Mouse (Mus musculus) stomach, postnatal 0 days (tissue): ENCODE data around the gene Pgpep1. TPM values are rescaled to one million over a fixed set of nuclear protein-coding genes. Genes with fewer than 3 reads are reported as not detected.
A peak's percentile ranks its signal among the peaks of the same experiment; 100 is the strongest.

ENCODE experiments used
- ATAC-seq: fragments of 200-750 bp; cut with Nextera tagmentation; 2 replicates; pipeline ENCODE4 v1.8.0; 2017; ENCODE audit not compliant: low FRiP score, low TSS enrichment
- DNase-seq: peaks from one replicate; pipeline ENCODE4 v3.0.0-alpha.2; 2016; ENCODE audit warnings: low spot score
- H3K27ac ChIP-seq: fragments of 300-500 bp; sonication (generic); replicated peaks from 2 replicates; pipeline ENCODE4 v1.5.1; 2014; ENCODE audit warnings: mild to moderate bottlenecking, control low read depth
- H3K27me3 ChIP-seq: fragments of 300-500 bp; sonication (generic); 2 replicates; pipeline ENCODE4 v1.6.1; 2014; ENCODE audit warnings: low read length; ENCODE audit not compliant: control insufficient read depth, insufficient read depth
- H3K36me3 ChIP-seq: fragments of 300-500 bp; sonication (generic); 2 replicates; pipeline ENCODE4 v1.6.1; 2014; ENCODE audit warnings: low read length, mixed read lengths; ENCODE audit not compliant: control insufficient read depth, insufficient read depth
- H3K4me1 ChIP-seq: fragments of 300-500 bp; sonication (generic); replicated peaks from 2 replicates; pipeline ENCODE4 v1.6.1; 2014; ENCODE audit warnings: antibody characterized with exemption; ENCODE audit not compliant: control insufficient read depth, insufficient read depth
- H3K4me2 ChIP-seq: fragments of 300-500 bp; sonication (generic); replicated peaks from 2 replicates; pipeline ENCODE4 v1.6.1; 2014; ENCODE audit warnings: low read depth, mild to moderate bottlenecking, control low read depth, moderate library complexity
- H3K4me3 ChIP-seq: fragments of 300-500 bp; sonication (generic); 2 replicates; pipeline ENCODE4 v1.5.1; 2014; ENCODE audit warnings: low read depth, low read length, control low read depth
- H3K9ac ChIP-seq: fragments of 300-500 bp; sonication (generic); 2 replicates; pipeline ENCODE4 v1.6.1; 2014; ENCODE audit warnings: mild to moderate bottlenecking, low read length, control low read depth, mixed read lengths
- H3K9me3 ChIP-seq: fragments of 300-500 bp; sonication (generic); 2 replicates; pipeline ENCODE4 v1.6.1; 2016; ENCODE audit warnings: low read length; ENCODE audit not compliant: control insufficient read depth
- CTCF ChIP-seq: IDR thresholded peaks from 2 replicates; pipeline ENCODE4 v1.5.1; 2016; ENCODE audit warnings: antibody characterized with exemption, low read depth, mild to moderate bottlenecking, moderate library complexity
- EP300 ChIP-seq: optimal IDR thresholded peaks from 2 replicates; pipeline ENCODE3; 2016; ENCODE audit warnings: antibody characterized with exemption
- whole genome bisulfite sequencing: fragments of 180-500 bp; shearing (Covaris S2); extraction: QIAGEN DNeasy Blood & Tissue Kit; methylation state at CpG from one replicate; pipeline ENCODE4 v1.1.7; 2014; 5-methylcytosine and 5-hydroxymethylcytosine counted together
- polyA plus RNA-seq: library from polyadenylated mRNA; unstranded; fragments of >200 nt; fragmentation: Nextera tagmentation; extraction: Ambion mirVana; gene quantifications from 2 replicates; pipeline ENCODE4 v1.2.1, GENCODE M21; 2015

The Pgpep1 gene
- polyA plus RNA-seq, 1 experiment from 2014 or later, result 23.3 TPM

DNA sequence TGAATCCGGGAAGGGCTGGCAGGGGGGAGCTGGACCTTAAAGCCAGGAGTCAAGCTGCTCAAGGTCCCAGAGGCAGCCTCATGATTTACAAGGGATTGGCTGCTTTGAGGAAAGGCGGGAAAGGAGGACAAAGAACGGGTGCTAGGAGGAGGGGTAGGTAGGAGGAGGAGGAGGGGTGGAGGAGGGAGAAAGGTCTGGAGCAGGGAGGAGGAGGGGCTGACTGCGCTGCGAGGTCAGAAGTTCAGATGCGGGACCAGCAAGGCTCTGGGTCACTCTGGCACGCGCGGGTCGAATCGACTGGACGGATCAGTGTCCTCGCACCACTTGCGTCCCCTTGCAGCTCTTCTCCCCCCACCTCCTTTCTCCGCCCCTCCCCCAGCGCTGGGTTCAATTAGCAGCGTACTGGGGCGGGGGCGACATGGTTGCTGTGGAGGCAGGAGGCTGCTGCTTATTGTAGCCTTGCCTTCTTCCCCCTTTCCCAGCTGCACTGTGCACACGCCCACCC is 31.6 kb upstream of the Pgpep1 start:
- H3K4me1 ChIP-seq, result peaks cover 16% of the 10 kb centered on the region
- ATAC-seq (0 out of 2 replicates have a peak, but pooled peaks have one; percentile 27), DNase-seq (no peak)
- H3K27me3 ChIP-seq, result no peaks in the 10 kb centered on the region
- 5% methylated on average over 19 of the region's 20 CpGs for WGBS
- TF ChIP-seq CTCF (no peak), EP300 (no peak)
- H3K4me2 ChIP-seq, result peak overlapping the region; percentile 50
- no peaks in the 10 kb centered on the region for H3K9me3 ChIP-seq
- no peaks in the 10 kb centered on the region for H3K36me3 ChIP-seq
- H3K27ac ChIP-seq, result no peak overlapping the region
- H3K9ac ChIP-seq, result peak overlapping the region; percentile 51
- peak overlapping the region; percentile 15; the same call in 1 of the 2 replicates for H3K4me3 ChIP-seq

GRCm38 (mm10) chr8:70691230-70691629 is 31.0 kb upstream of the Pgpep1 start:
- Histone ChIP-seq H3K27me3 (no peaks in the 10 kb centered on the region), H3K9me3 (no peaks in the 10 kb centered on the region), H3K4me3 (no peak overlapping the region), H3K27ac (no peak overlapping the region), H3K36me3 (no peaks in the 10 kb centered on the region), H3K9ac (no peak overlapping the region), H3K4me2 (peak overlapping the region; percentile 50), H3K4me1 (peaks cover 15% of the 10 kb centered on the region)
- WGBS, result 69% methylated on average over 4 of the region's 4 CpGs
- ATAC-seq (no peak), DNase-seq (no peak)
- TF ChIP-seq CTCF, result no peak
- TF ChIP-seq EP300, result no peak

GRCm38 (mm10) chr8:70689892-70690390 is 29.8 kb upstream of the Pgpep1 start:
- H3K4me2 ChIP-seq, result no peak overlapping the region
- H3K4me1 ChIP-seq, result peaks cover 9% of the 10 kb centered on the region; the same call in 1 of the 2 replicates
- no peak overlapping the region for H3K4me3 ChIP-seq
- H3K9ac ChIP-seq, result no peak overlapping the region
- no peaks in the 10 kb centered on the region for H3K9me3 ChIP-seq
- H3K27me3 ChIP-seq, result no peaks in the 10 kb centered on the region
- 62% methylated on average over 5 of the region's 5 CpGs for WGBS
- DNase-seq (no peak), ATAC-seq (no peak)
- no peak overlapping the region for H3K27ac ChIP-seq
- H3K36me3 ChIP-seq, result no peaks in the 10 kb centered on the region
- TF ChIP-seq CTCF, result no peak
- no peak for TF ChIP-seq EP300

- Histone ChIP-seq H3K9ac (no peak overlapping the region), H3K27ac (peak overlapping the region; percentile 36; the same call in 1 of the 2 replicates), H3K4me2 (no peak overlapping the region), H3K27me3 (no peaks in the 10 kb centered on the region), H3K36me3 (no peaks in the 10 kb centered on the region), H3K9me3 (no peaks in the 10 kb centered on the region), H3K4me1 (peaks cover 9% of the 10 kb centered on the region; the same call in 1 of the 2 replicates), H3K4me3 (no peak overlapping the region)
- 91% methylated on average over 3 of the region's 3 CpGs for WGBS
- no peak for DNase-seq
- no peak for TF ChIP-seq CTCF
- TF ChIP-seq EP300, result no peak
- no peak for ATAC-seq
Observed at GRCm38 (mm10) chr8:70688136-70688535, 27.9 kb upstream of the Pgpep1 start.

DNA sequence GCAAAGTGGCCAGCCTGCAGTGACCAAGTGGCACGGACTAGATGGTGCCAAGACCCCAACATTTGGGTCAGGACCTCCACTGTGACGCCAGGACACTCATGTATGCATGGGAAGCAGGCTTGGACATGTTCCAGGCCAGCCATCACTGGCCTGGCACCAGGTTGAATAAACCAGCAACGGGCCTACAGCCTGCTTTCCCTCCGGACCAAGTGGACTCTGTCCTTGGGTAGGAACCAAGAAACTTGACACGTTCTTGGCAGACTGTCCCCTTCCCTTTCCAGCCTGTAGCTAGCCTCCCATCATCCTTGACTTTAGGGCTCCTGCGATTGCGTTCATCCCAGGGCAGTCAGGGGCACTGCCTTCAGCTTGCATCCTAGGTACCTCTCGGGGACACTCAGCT is 27.4 kb upstream of the Pgpep1 start:
- peak overlapping the region; percentile 36; the same call in 1 of the 2 replicates for H3K27ac ChIP-seq
- peak; percentile 48 for DNase-seq
- 44% methylated on average over 8 of the region's 8 CpGs for WGBS
- H3K36me3 ChIP-seq, result no peaks in the 10 kb centered on the region
- no peak overlapping the region for H3K9ac ChIP-seq
- no peak overlapping the region for H3K4me3 ChIP-seq
- TF ChIP-seq EP300 (no peak), CTCF (no peak)
- peaks cover 10% of the 10 kb centered on the region for H3K4me1 ChIP-seq
- H3K9me3 ChIP-seq, result no peaks in the 10 kb centered on the region
- H3K4me2 ChIP-seq, result no peak overlapping the region
- no peak; the same call in 1 of the 2 replicates for ATAC-seq
- H3K27me3 ChIP-seq, result no peaks in the 10 kb centered on the region

GRCm38 (mm10) chr8:70684291-70684690 is 24.1 kb upstream of the Pgpep1 start:
- Histone ChIP-seq H3K36me3 (no peaks in the 10 kb centered on the region), H3K27me3 (no peaks in the 10 kb centered on the region), H3K27ac (no peak overlapping the region), H3K4me1 (peaks cover 4% of the 10 kb centered on the region), H3K4me3 (no peak overlapping the region), H3K9ac (no peak overlapping the region), H3K9me3 (no peaks in the 10 kb centered on the region), H3K4me2 (no peak overlapping the region)
- WGBS, result 64% methylated on average over 7 of the region's 7 CpGs
- TF ChIP-seq CTCF (no peak), EP300 (no peak)
- no peak for ATAC-seq
- peak; percentile 16 for DNase-seq
